Mouse (Mus musculus): ENCODE measurements at regions not wholly inside any gene's neighbourhood (a gene's known extent, or its start where the extent isn't known, plus 50 kb on each side); places are given as distances from the start of the nearest gene placed in this dataset.

DNA sequence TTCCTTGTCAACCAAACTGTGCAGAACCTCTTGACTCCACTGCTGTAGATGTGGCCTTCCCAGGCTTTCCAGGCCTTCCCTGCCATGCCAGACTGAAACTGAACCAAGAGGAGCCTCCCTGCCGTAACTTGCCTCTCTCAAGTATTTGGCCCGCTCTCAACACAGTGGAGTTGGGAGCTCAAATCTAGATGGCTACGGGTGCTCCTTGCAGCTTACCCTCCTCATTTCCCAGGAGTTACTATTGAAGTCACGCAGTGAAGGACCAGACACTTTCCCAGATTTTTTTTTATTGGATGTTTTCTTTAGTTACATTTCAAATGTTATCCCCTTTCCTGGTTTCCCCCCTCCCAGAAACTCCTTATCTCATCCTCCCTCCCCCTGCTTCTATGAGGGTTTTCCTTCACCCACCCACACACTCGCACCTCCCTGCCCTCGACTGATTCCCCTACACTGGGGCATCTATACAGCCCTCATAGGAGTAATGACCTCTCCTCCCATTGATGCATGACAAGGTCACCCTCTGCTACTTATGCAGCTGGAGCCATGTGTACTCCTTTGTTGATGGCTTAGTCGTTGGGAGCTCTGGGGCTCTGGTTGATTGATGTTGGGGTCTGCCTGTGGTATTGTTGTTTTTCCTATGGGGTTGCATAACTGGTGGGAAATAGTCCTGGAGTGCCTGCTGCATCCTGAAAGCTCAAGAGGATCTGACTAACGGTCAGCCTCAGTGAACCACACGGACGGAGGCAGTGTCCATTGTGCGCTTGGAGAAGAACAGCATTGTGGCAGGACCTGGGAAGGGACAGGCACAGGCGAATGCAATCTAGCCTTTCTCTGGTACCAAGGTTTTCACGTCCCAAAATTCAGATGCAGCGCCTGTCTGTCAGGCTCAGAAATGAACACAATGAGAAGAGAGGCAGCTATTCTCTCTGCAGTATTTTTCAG lies 602.5 kb downstream of the Dok5 start:
- TF ChIP-seq CTCF (conservative IDR thresholded peaks at IDR 0.05; ENCODE audit: low read length) (no peak), NANOG (IDR thresholded peaks at IDR 0.05; ENCODE audit: borderline replicate concordance, low read length) (no peak), POU5F1 (IDR thresholded peaks at IDR 0.05; ENCODE audit: borderline replicate concordance, low read length) (no peak)
